Mouse (Mus musculus) liver, adult 2 months (tissue): ENCODE measurements around the gene Slc25a34.

Experiments used
- CTCF ChIP-seq: fragments of 200-500 bp; IDR thresholded peaks from 2 replicates; pipeline ENCODE4 v1.5.1; 2011; ENCODE audit warnings: low read depth, low read length, control low read depth
- POLR2A ChIP-seq: fragments of 200-500 bp; IDR thresholded peaks from 2 replicates; pipeline ENCODE4 v1.6.1; 2011; ENCODE audit warnings: low read length, control low read depth; ENCODE audit not compliant: insufficient read depth; ENCODE audit errors: extremely low read depth

- TF ChIP-seq CTCF (no peak), POLR2A (no peak)
Measured at GRCm38 (mm10) chr4:141648262-141648661, 24.6 kb upstream of the Slc25a34 start.
